Mouse (Mus musculus) liver, postnatal 0 days (tissue): ENCODE data around the gene Acvr1b.

Source experiments
- CTCF ChIP-seq: sonication (generic); IDR thresholded peaks from 2 replicates; pipeline ENCODE4 v1.5.1; 2016; ENCODE audit warnings: antibody characterized with exemption, low read depth
- EP300 ChIP-seq: IDR thresholded peaks from 2 replicates; pipeline ENCODE4 v1.6.1; 2016; ENCODE audit warnings: antibody characterized with exemption, low read depth, mild to moderate bottlenecking

- no peak for TF ChIP-seq CTCF
- TF ChIP-seq EP300 = no peak
Measured at GRCm38 (mm10) chr15:101230503-101230902, 56.6 kb downstream of the Acvr1b start.
